In the genomic region with DNA sequence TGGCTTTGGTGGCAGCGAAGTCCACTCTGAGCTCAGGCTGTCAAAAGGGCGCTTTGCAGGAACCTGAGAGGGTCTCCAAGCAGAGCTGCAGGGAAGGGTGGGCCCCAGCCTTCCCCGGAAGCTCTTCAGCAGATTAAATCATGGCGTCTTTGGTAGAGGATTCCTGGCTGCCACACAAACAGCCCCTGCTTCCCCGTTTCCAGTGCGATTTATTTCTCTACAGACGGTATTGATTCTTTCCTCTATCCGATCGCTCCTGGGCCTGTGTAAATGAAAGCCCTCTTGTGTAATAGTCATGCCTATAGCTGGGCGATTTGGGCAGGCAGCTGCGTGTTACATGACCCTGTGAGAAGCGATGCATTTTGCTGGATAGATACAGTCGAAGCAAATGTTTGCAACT, we compare ENCODE assay signal across 8 mouse cellular contexts.
DNase-seq lines count a peak whose midpoint lies in the region; ATAC-seq lines count a peak whose summit lies in the region.

No protein-coding gene starts in this region.

- no peak for DNase-seq in kidney, postnatal 25 days
- no peak for DNase-seq in embryonic facial prominence, embryonic 10.5 days (ENCODE audit: low spot score)
- DNase-seq in midbrain, embryonic 10.5 days (ENCODE audit: low spot score): no peak
- DNase-seq in cerebellum, adult 9-11 months: no peak
- DNase-seq in adipocyte (ENCODE audit: low spot score): no peak
- no peak for DNase-seq in frontal cortex, postnatal 25 days (ENCODE audit: low spot score in 2 of 2)

- H3K4me2 ChIP-seq in kidney, embryonic 15.5 days: peak overlapping the region; percentile 66
- H3K4me2 ChIP-seq in forebrain, embryonic 16.5 days (ENCODE audit: low read length): peak overlapping the region; percentile 64

- peaks cover 10% of the 10 kb centered on the region for H3K4me1 ChIP-seq in kidney, embryonic 15.5 days
- peaks cover 16% of the 10 kb centered on the region for H3K4me1 ChIP-seq in embryonic facial prominence, embryonic 10.5 days
- peaks cover 8% of the 10 kb centered on the region for H3K4me1 ChIP-seq in forebrain, embryonic 16.5 days (replicated peaks; ENCODE audit: control insufficient read depth, insufficient read depth, low read length)
- peaks cover 26% of the 10 kb centered on the region for H3K4me1 ChIP-seq in midbrain, embryonic 10.5 days

- H3K27me3 ChIP-seq in kidney, embryonic 15.5 days: no peaks in the 10 kb centered on the region
- H3K27me3 ChIP-seq in embryonic facial prominence, embryonic 10.5 days (replicated peaks; ENCODE audit: low read depth, poor library complexity, severe bottlenecking): no peaks in the 10 kb centered on the region; the same call in 1 of the 2 replicates
- no peaks in the 10 kb centered on the region for H3K27me3 ChIP-seq in forebrain, embryonic 16.5 days (replicated peaks; ENCODE audit: control insufficient read depth, insufficient read depth, low read length)
- no peaks in the 10 kb centered on the region for H3K27me3 ChIP-seq in midbrain, embryonic 10.5 days (ENCODE audit: low read depth, poor library complexity, severe bottlenecking)

- ATAC-seq in kidney, embryonic 15.5 days (replicated peaks; ENCODE audit: low FRiP score): no peak
- no peak for ATAC-seq in forebrain, embryonic 16.5 days

- no peaks in the 10 kb centered on the region for H3K36me3 ChIP-seq in kidney, embryonic 15.5 days
- no peaks in the 10 kb centered on the region for H3K36me3 ChIP-seq in embryonic facial prominence, embryonic 10.5 days (replicated peaks)
- H3K36me3 ChIP-seq in forebrain, embryonic 16.5 days (ENCODE audit: control insufficient read depth, insufficient read depth): no peaks in the 10 kb centered on the region
- H3K36me3 ChIP-seq in midbrain, embryonic 10.5 days: no peaks in the 10 kb centered on the region

- no peak overlapping the region for H3K27ac ChIP-seq in kidney, embryonic 15.5 days
- H3K27ac ChIP-seq in embryonic facial prominence, embryonic 10.5 days (replicated peaks): 0 out of 2 replicates have a peak overlapping the region, but pooled peaks have one; percentile 35
- H3K27ac ChIP-seq in forebrain, embryonic 16.5 days (ENCODE audit: low read length): no peak overlapping the region
- H3K27ac ChIP-seq in midbrain, embryonic 10.5 days (replicated peaks): peak overlapping the region; percentile 82

- H3K9ac ChIP-seq in kidney, embryonic 15.5 days: no peak overlapping the region
- peak overlapping the region; percentile 60; the same call in 1 of the 2 replicates for H3K9ac ChIP-seq in forebrain, embryonic 16.5 days (replicated peaks; ENCODE audit: low read depth, low read length)

- H3K4me3 ChIP-seq in kidney, embryonic 15.5 days (replicated peaks): peak overlapping the region; percentile 30; the same call in 1 of the 2 replicates
- peak overlapping the region; percentile 45; the same call in 1 of the 2 replicates for H3K4me3 ChIP-seq in embryonic facial prominence, embryonic 10.5 days
- no peak overlapping the region for H3K4me3 ChIP-seq in forebrain, embryonic 16.5 days (replicated peaks; ENCODE audit: low read length)
- H3K4me3 ChIP-seq in midbrain, embryonic 10.5 days: peak overlapping the region; percentile 43; the same call in 1 of the 2 replicates

- no peaks in the 10 kb centered on the region for H3K9me3 ChIP-seq in kidney, embryonic 15.5 days (replicated peaks)
- no peaks in the 10 kb centered on the region for H3K9me3 ChIP-seq in embryonic facial prominence, embryonic 10.5 days
- H3K9me3 ChIP-seq in forebrain, embryonic 16.5 days (ENCODE audit: control insufficient read depth, low read length): no peaks in the 10 kb centered on the region
- no peaks in the 10 kb centered on the region for H3K9me3 ChIP-seq in midbrain, embryonic 10.5 days (replicated peaks)

- 63% methylated on average over 13 of the region's 13 CpGs for WGBS in kidney, embryonic 15.5 days
- WGBS in embryonic facial prominence, embryonic 10.5 days: 64% methylated on average over 13 of the region's 13 CpGs
- 52% methylated on average over 13 of the region's 13 CpGs for WGBS in forebrain, embryonic 16.5 days
- 64% methylated on average over 13 of the region's 13 CpGs for WGBS in midbrain, embryonic 10.5 days

Comparison
In these comparisons a context has a peak if more than half of its experiments do, and no peak if none do; other contexts are left out.
1. H3K27ac ChIP-seq: peak in embryonic facial prominence, embryonic 10.5 days (single experiment) and midbrain, embryonic 10.5 days (single experiment); none in kidney, embryonic 15.5 days (single experiment) and forebrain, embryonic 16.5 days (single experiment).